Mouse (Mus musculus) CH12.LX (cell line): Measurements from ENCODE around the gene Gm13283. TPM values are rescaled to one million over a fixed set of nuclear protein-coding genes. Genes with fewer than 3 reads are reported as not detected.
"Not testable (repeated sequence)": the region's sequence is repeated elsewhere in the genome, so short reads cannot be mapped to it uniquely, and the experiment has no call there.

Experiments
- DNase-seq: peaks from one replicate; pipeline ENCODE4 v3.0.0-alpha.2; 2013; ENCODE audit errors: extremely low read depth
- H3K27ac ChIP-seq: 2 replicates; pipeline ENCODE4 v1.5.1; 2012; ENCODE audit warnings: low read depth, mild to moderate bottlenecking, control low read depth, moderate library complexity; ENCODE audit not compliant: insufficient read depth
- H3K27me3 ChIP-seq: replicated peaks from 2 replicates; pipeline ENCODE3; 2012; ENCODE audit warnings: inconsistent platforms
- H3K36me3 ChIP-seq, 2 experiments: replicated peaks in 1 of 2; 2 replicates each; pipeline versions ENCODE3 to v1.6.1; 2012; ENCODE audit warnings: inconsistent platforms in 1 of 2, low read length in 1 of 2, mild to moderate bottlenecking in 1 of 2, mixed read lengths in 1 of 2, moderate library complexity in 1 of 2; ENCODE audit not compliant: control insufficient read depth in 1 of 2, insufficient read depth in 1 of 2
- H3K4me1 ChIP-seq, 2 experiments: 2 replicates each; pipeline ENCODE4 v1.6.1; 2012; ENCODE audit warnings: inconsistent platforms in 1 of 2, moderate library complexity in 1 of 2; ENCODE audit not compliant: insufficient read depth in 2 of 2, control insufficient read depth in 1 of 2
- H3K4me2 ChIP-seq: 2 replicates; pipeline ENCODE4 v1.6.1; 2012; ENCODE audit warnings: low read depth, mild to moderate bottlenecking, control low read depth; ENCODE audit not compliant: poor library complexity, insufficient read depth, severe bottlenecking
- H3K4me3 ChIP-seq, 3 experiments: fragments of 150-350 bp in 1 of 3; sonication (generic) in 1 of 3; replicated peaks in 1 of 3; 2 replicates each; pipeline versions ENCODE3 to v1.5.1; 2011 to 2012; ENCODE audit warnings: low read depth in 2 of 3, low read length in 2 of 3, mild to moderate bottlenecking in 2 of 3, moderate library complexity in 2 of 3, control low read depth in 1 of 3, improper control_type of control experiment in 1 of 3, inconsistent platforms in 1 of 3, mixed read lengths in 1 of 3; ENCODE audit not compliant: poor library complexity in 1 of 3
- H3K79me2 ChIP-seq: replicated peaks from 2 replicates; pipeline ENCODE4 v1.6.1; 2012; ENCODE audit warnings: mild to moderate bottlenecking, moderate library complexity; ENCODE audit not compliant: control insufficient read depth, poor library complexity, insufficient read depth, severe bottlenecking; ENCODE audit errors: extremely low read depth
- H3K9ac ChIP-seq: 2 replicates; pipeline ENCODE4 v1.6.1; 2012; ENCODE audit warnings: low read depth, mild to moderate bottlenecking, control low read depth, moderate library complexity; ENCODE audit not compliant: insufficient read depth
- H3K9me3 ChIP-seq: replicated peaks from 2 replicates; pipeline ENCODE3; 2012; ENCODE audit warnings: low read length, inconsistent platforms, mixed read lengths
- BHLHE40 ChIP-seq: IDR thresholded peaks from 2 replicates; pipeline ENCODE4 v1.6.1; 2011; ENCODE audit warnings: mild to moderate bottlenecking, low read depth, low read length, improper control_type of control experiment
- CTCF ChIP-seq, 2 experiments: IDR thresholded peaks in 1 of 2; conservative IDR thresholded peaks in 1 of 2; 2 replicates each; pipeline ENCODE4 v1.5.1; 2011 to 2012; ENCODE audit warnings: low read depth in 2 of 2, low read length in 2 of 2, improper control_type of control experiment in 1 of 2, inconsistent platforms in 1 of 2, mild to moderate bottlenecking in 1 of 2, moderate library complexity in 1 of 2
- ELF1 ChIP-seq: IDR thresholded peaks from 2 replicates; pipeline ENCODE4 v1.6.1; 2014; ENCODE audit warnings: low read depth, mild to moderate bottlenecking, inconsistent platforms, low read length, improper control_type of control experiment
- MEF2A ChIP-seq: IDR thresholded peaks from 2 replicates; pipeline ENCODE4 v1.6.1; 2014; ENCODE audit warnings: low read depth, mild to moderate bottlenecking, inconsistent platforms, low read length, improper control_type of control experiment, borderline replicate concordance
- MXI1 ChIP-seq: IDR thresholded peaks from 2 replicates; pipeline ENCODE4 v1.6.1; 2011; ENCODE audit warnings: mild to moderate bottlenecking, low read depth, low read length, improper control_type of control experiment
- POLR2A ChIP-seq: IDR thresholded peaks from 2 replicates; pipeline ENCODE4 v1.6.1; 2011; ENCODE audit warnings: low read depth, mild to moderate bottlenecking, improper control_type of control experiment, low read length
- RAD21 ChIP-seq: IDR thresholded peaks from 2 replicates; pipeline ENCODE4 v1.6.1; 2011; ENCODE audit warnings: low read depth, mild to moderate bottlenecking, low read length, improper control_type of control experiment, moderate library complexity
- SIN3A ChIP-seq: IDR thresholded peaks from 2 replicates; pipeline ENCODE4 v1.6.1; 2012; ENCODE audit warnings: low read length, improper control_type of control experiment, inconsistent platforms
- SMC3 ChIP-seq: IDR thresholded peaks from 2 replicates; pipeline ENCODE4 v1.6.1; 2011; ENCODE audit warnings: low read depth, low read length, improper control_type of control experiment
- ZMIZ1 ChIP-seq: IDR thresholded peaks from 2 replicates; pipeline ENCODE4 v1.6.1; 2012; ENCODE audit warnings: low read depth, mild to moderate bottlenecking, inconsistent platforms, low read length, improper control_type of control experiment
- dilution Hi-C: fragments of 300-500 bp; cut with MboI; formaldehyde crosslinking; loops from 2 replicates; pipeline ENCODE4 v1.14.3; 2020; ENCODE audit warnings: low sequenced_read_pairs; ENCODE audit not compliant: extremely low pct_unique_long_range_greater_than_20kb, extremely low pct_ligation_motif_present
- in situ Hi-C: fragments of 300-500 bp; cut with MboI; formaldehyde crosslinking; loops from 3 replicates; pipeline ENCODE4 v1.14.3; 2019; ENCODE audit warnings: low sequenced_read_pairs, low pct_ligation_motif_present, low pct_unique_long_range_greater_than_20kb, mixed read lengths
- polyA plus RNA-seq: library from polyadenylated mRNA; unstranded; fragments of >175 nt; gene quantifications from 2 replicates; pipeline ENCODE4 v1.2.1, GENCODE M21; 2012; ENCODE audit warnings: low read depth; ENCODE audit not compliant: insufficient read length
- total RNA-seq, 2 experiments: library from RNA; depleted of rRNA; stranded (reverse); fragments of 300-350 nt in 1 of 2; fragments of >200 nt in 1 of 2; gene quantifications; 2 replicates each; pipeline ENCODE4 v1.2.3; 2012 to 2014

Gm13283 gene
- total and polyA plus RNA-seq, 3 experiments, result not detected

- TF ChIP-seq SMC3 (peak; percentile 6; the same call in 1 of the 2 replicates), CTCF (conservative IDR thresholded peaks at IDR 0.05 in 1 of 2, IDR thresholded peaks at IDR 0.05 in 1 of 2; ENCODE audit: low read depth in 2 of 2, low read length in 2 of 2) (peak in 1 of 2 experiments; percentile 29; a peak in 2 of 4 replicates)
- H3K4me1 ChIP-seq, H3K79me2 ChIP-seq, H3K4me2 ChIP-seq, H3K9ac ChIP-seq, H3K9me3 ChIP-seq, DNase-seq, H3K4me3 ChIP-seq, in situ Hi-C loops, H3K27ac ChIP-seq, H3K36me3 ChIP-seq, dilution Hi-C loops: not testable (repeated sequence)
- peaks cover 17% of the 10 kb centered on the region for H3K27me3 ChIP-seq
Observed at GRCm38 (mm10) chr4:88754818-88755340, 5.0 kb upstream of the Gm13283 start, which contains the start of gene Gm13271. Gm13271 (plus strand) TSS chr4:88754868.

- H3K4me1 ChIP-seq, H3K79me2 ChIP-seq, H3K9me3 ChIP-seq, in situ Hi-C loops, dilution Hi-C loops, H3K36me3 ChIP-seq: not testable (repeated sequence)
- H3K27me3 ChIP-seq, result peaks cover 14% of the 10 kb centered on the region
- peak overlapping the region; percentile 53 for H3K27ac ChIP-seq
- TF ChIP-seq ZMIZ1 (peak; percentile 26; the same call in 1 of the 2 replicates), BHLHE40 (peak; percentile 48), SIN3A (0 out of 2 replicates have a peak, but pooled peaks have one; percentile 35), POLR2A (peak; percentile 39; the same call in 1 of the 2 replicates)
- DNase-seq, result peak; percentile 13
- peak overlapping the region; percentile 51 to 63 (median 59) for H3K4me3 ChIP-seq
- H3K9ac ChIP-seq, result peak overlapping the region; percentile 78; the same call in 1 of the 2 replicates
- H3K4me2 ChIP-seq, result peak overlapping the region; percentile 96
Observed at GRCm38 (mm10) chr4:88756581-88757513, 3.1 kb upstream of the Gm13283 start.

- H3K36me3 ChIP-seq, dilution Hi-C loops, H3K9ac ChIP-seq, in situ Hi-C loops, H3K9me3 ChIP-seq, H3K79me2 ChIP-seq, H3K4me2 ChIP-seq, H3K4me1 ChIP-seq: not testable (repeated sequence)
- H3K27ac ChIP-seq, result peak overlapping the region; percentile 53; the same call in 1 of the 2 replicates
- H3K4me3 ChIP-seq, result peak overlapping the region in 2 of 3 experiments; percentile 25 to 63
- peaks cover 14% of the 10 kb centered on the region for H3K27me3 ChIP-seq
- peak; percentile 85 for DNase-seq
- TF ChIP-seq RAD21 (peak; percentile 6), SMC3 (peak; percentile 13; the same call in 1 of the 2 replicates), CTCF (conservative IDR thresholded peaks at IDR 0.05 in 1 of 2, IDR thresholded peaks at IDR 0.05 in 1 of 2; ENCODE audit: low read depth in 2 of 2, low read length in 2 of 2) (peak; percentile 26 to 60; a peak in 2 of 4 replicates), ELF1 (peak; percentile 10; the same call in 1 of the 2 replicates), MEF2A (0 out of 2 replicates have a peak, but pooled peaks have one; percentile 20), MXI1 (0 out of 2 replicates have a peak, but pooled peaks have one; percentile 28)
Observed at GRCm38 (mm10) chr4:88757628-88758031, 2.3 kb upstream of the Gm13283 start.

- H3K9me3 ChIP-seq, H3K36me3 ChIP-seq, H3K4me2 ChIP-seq, in situ Hi-C loops, DNase-seq, H3K9ac ChIP-seq, H3K4me3 ChIP-seq, dilution Hi-C loops, H3K79me2 ChIP-seq, H3K4me1 ChIP-seq, H3K27ac ChIP-seq: not testable (repeated sequence)
- H3K27me3 ChIP-seq, result peaks cover 14% of the 10 kb centered on the region
Observed at GRCm38 (mm10) chr4:88758751-88759150, 1.2 kb upstream of the Gm13283 start.
